Mouse (Mus musculus) embryonic stem cell, embryonic (primary cell): ENCODE data around the gene Prdm11.

Experiments used
- CTCF ChIA-PET, 4 experiments: fragments of 300-600 bp in 2 of 4; fragments of 350-600 bp in 2 of 4; sonication (Branson Sonifier 250); formaldehyde crosslinking; loops; one replicate each; lab custom pipeline; 2022; ENCODE audit warnings: inconsistent platforms in 2 of 4; lab: Charles Lee
- POLR2A ChIA-PET, 4 experiments: fragments of 300-600 bp in 2 of 4; fragments of 350-600 bp in 2 of 4; sonication (Branson Sonifier 250); formaldehyde crosslinking; loops; one replicate each; lab custom pipeline; 2022; ENCODE audit warnings: antibody characterized with exemption in 4 of 4, inconsistent platforms in 1 of 4; lab: Charles Lee

Prdm11 gene

DNA sequence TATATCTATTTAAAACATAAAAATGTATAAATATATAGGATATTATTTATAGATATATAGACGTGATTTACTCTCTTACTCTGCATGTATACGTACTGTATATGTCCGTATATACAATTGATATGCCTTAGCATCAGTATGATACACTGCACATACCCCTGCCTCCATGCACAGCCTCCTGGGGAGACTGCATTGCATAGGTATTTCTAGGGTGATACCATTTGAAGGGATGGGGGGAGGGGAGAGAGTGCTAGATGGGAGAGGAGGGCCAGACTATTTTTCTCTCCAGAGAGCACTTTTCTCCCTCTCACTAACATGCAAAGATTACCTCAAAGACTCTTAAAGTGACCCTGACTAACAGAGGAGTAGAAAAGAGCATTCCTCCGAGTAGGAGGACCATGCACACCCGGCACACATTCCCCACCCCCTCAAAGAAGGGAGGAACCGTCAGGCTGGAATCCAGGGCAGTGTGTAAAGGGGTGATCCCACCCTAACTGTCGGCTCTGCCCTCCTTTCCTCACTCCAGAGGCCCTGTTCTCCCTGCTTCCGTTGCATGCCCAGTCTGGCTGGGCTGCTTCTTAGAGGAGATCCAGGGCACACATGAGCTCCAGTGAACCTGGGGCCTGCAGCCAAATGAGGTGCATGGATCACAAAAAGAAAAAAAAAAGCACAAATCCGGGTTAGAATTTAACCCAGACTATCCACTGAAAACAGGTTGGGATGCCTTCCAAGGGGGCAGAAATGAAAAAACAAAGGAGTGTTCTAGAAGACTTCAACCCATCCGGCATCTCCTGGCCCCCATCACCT lies 78.7 kb downstream of the Prdm11 start:
- ChIA-PET CTCF (interaction anchor here (0.6 to 1.3 kb wide), 5 partner anchors 12 to 480 kb away, joined by 3 to 5 read pairs (median 3); no protein-coding TSS in a partner anchor), POLR2A (interaction anchor here in 2 of 4 experiments (0.7 to 1.7 kb wide), 2 partner anchors 15 to 84 kb away, joined by 3 to 4 read pairs; no protein-coding TSS in a partner anchor)

DNA sequence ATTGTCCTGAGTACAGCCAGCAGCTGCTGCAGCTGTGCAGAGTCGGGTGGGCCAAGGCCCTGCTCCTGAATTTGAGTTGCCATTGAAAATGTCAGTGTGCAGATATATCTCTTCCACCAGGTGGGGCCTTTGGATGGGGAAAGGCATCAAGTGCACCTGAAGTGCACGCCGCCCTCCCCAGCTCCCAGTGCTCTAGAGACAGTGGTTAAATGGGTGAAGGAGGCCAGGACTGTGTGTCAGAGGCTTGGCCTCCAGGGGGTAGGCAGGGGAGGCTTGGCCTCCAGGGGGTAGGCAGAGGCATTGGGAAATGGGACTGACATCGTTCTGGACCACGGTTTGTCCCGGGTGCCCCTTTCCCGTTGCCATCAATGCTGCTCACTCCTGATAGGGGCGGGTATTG lies 79.7 kb downstream of the Prdm11 start:
- CTCF ChIA-PET, result interaction anchor here in 2 of 4 experiments (0.6 to 2.2 kb wide), 5 partner anchors 11 to 1263 kb away, joined by 3 to 8 read pairs (median 4); no protein-coding TSS in a partner anchor
- POLR2A ChIA-PET, result no interaction called here

DNA sequence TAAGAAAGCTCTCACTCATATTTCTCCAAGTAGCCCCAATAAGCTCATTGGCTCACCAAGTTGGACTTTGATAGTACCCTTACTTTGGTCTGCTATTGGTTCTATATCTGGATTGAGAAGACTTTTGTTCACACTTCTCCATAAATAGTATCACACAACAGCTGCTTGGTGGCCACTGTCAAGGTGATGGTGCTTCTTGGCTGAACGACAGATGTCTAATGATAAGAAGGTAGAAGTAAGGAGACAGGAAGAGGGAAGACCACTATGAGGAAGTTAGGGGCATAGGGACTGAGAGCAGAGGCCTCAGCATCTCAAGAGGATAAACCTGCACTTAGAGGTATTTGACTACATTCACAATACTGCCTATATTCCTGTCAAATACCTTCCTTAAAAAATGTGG lies 81.6 kb downstream of the Prdm11 start:
- POLR2A ChIA-PET, result interaction anchor here in 1 of 4 experiments (1.2 to 1.3 kb wide), 2 partner anchors 9 to 10 kb away, joined by 3 read pairs; no protein-coding TSS in a partner anchor
- CTCF ChIA-PET, result no interaction called here

DNA sequence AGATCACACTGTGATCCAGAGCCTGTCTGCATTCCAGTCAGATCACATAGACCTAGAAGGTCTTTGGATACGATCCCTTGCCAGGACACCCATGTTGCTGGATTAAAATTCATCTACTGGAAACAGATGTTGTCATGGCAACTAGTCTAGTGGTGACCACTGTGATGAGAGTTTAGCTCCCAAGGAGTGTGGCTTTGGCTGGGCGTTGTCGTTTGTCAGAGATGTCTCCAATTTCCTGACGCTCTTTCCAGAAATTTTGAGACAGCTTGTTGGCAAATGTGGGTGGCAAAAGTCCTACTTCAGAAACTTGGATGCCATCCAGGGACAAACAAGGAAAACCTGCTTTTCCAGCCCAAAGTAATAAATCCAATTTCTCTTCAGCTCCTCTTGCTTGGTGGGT lies 87.3 kb downstream of the Prdm11 start:
- POLR2A ChIA-PET, result no interaction called here
- CTCF ChIA-PET, result interaction anchor here in 2 of 4 experiments (0.7 to 1.0 kb wide), 2 partner anchors 54 to 93 kb away, joined by 4 to 7 read pairs; no protein-coding TSS in a partner anchor

DNA sequence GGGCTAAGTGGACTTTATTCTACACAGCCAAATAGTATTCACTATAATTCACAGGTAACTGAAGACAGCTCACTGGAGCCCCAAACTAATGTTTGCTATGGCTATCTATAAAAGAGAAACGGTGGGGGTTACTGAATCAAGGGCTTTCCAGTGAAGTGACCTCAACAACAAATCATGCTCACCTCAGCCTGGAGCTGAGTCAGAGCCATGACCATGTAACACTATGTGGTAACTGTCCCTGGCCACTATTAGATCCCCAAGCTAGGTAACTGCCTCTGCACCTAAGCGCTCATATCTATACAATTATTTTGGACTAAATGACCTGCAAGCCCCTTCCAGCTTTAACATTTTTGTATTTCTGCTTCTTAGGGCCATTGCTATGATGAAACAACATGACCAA lies 89.0 kb downstream of the Prdm11 start:
- ChIA-PET POLR2A (no interaction called here), CTCF (interaction anchor here in 1 of 4 experiments (1.0 to 1.4 kb wide), 2 partner anchors 9 to 11 kb away, joined by 3 to 5 read pairs; no protein-coding TSS in a partner anchor)

DNA sequence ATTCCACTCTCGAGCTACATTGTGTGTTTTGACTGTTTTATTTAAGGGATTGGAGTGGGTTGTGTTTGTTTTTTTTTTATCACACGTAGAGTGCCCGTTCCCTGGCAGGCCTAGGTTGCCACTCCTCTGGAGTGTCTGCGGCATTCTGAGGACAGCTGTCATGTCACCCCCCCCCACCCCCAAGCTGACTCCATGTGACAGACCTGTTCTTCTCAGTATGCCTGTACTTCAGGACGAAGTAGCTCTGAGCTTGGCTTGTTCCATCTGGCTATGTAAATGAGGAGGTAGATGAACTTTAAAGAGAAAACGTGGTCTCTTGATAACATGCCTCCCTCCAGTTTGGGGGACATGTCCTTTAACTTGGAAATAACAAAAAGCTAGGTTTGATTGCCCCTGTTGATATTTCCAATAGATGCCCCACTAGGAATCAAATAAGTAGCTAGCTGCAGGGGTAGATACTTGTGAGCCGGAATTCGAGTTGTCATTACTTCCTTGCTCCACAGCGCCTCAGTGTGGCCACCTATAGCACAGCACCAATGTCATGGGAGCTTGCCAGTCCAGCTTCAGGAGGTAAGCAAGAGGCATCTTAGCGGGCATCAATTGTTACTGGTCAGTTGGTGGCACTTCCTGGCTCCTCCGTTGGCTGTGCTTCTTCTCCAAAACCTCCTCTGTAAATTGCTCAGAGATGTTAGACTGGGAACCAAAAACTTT lies 91.4 kb downstream of the Prdm11 start:
- ChIA-PET CTCF (interaction anchor here (0.5 to 1.8 kb wide), 49 partner anchors 8 to 469 kb away, joined by 3 to 32 read pairs (median 4); partner anchors contain the start of genes Syt13 (in 2 of the 4) and Trp53i11 (in 1 of the 4)), POLR2A (interaction anchor here (0.7 to 1.6 kb wide), 9 partner anchors 8 to 51 kb away, joined by 3 to 5 read pairs (median 3); no protein-coding TSS in a partner anchor)

DNA sequence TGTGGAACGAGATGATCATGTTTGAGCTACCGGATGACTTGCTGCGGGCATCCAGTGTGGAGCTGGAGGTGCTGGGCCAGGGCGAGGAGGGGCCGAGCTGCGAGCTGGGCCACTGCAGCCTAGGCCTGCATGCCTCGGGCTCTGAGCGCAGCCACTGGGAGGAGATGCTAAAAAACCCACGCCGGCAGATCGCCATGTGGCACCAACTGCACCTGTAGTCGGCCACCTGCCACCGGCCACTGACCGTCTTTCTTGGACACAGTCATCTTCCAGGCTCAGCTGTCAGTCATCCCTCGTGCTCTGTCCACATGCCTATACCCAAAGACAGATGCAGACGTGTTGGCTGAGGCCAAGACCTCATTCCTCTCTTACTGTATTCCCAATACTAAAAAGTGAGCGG lies 92.5 kb downstream of the Prdm11 start:
- ChIA-PET POLR2A (no interaction called here), CTCF (interaction anchor here in 1 of 4 experiments (1.2 to 1.8 kb wide), 3 partner anchors 38 to 83 kb away, joined by 3 to 7 read pairs (median 7); partner anchors contain the start of gene Syt13)

DNA sequence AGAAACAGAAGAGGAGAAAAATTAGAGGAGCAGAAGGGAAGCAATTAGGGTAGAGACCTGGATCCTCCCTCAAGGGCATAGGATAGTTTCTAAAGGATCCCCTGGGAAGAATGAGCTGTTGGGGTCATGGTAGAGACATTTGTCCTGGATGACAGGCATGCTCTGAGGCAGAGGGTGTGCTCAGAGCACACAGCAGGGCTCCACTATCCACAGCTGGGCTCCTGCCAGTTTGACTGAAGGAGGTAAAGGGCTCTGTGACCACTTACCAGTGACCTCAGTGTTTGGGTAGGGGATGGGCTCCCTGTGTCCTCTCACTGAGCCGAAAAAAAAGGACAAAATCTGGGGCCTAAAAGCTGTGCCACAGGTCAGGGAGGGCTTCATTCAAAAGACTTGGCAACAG lies 96.4 kb downstream of the Prdm11 start:
- ChIA-PET POLR2A (interaction anchor here in 3 of 4 experiments (0.6 to 1.6 kb wide), 4 partner anchors 15 to 40 kb away, joined by 3 read pairs; no protein-coding TSS in a partner anchor), CTCF (interaction anchor here in 1 of 4 experiments (0.6 kb wide), 1 partner anchor 142 kb away, joined by 5 read pairs; no protein-coding TSS in a partner anchor)

DNA sequence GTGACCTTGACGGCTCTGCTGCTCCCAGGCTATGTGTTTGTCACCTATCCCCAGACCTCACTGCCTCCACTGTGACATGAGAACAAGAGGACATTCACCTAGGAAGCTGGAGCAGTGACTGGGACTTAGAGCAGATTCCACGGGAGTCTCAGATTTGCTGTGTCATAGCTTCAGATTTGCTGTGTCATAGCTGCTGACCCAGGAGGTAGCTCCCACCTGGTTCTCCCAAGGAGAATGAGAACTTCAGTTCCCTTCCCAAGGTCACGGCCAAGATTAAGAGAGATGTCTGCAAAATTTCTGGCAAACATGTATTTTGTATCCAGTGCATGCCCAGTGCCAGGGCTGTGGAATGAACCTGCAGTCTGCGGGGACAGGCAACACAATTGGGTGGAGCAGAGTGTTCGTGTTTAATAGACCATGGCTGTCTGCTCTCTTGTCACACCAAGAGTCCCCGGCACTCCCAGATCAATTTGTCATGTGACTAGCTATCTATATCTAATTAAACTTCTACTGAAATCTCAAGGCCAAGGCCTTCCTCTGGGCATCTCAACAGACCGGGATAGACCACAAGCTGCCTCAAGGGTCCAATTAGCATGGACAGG lies 97.2 kb downstream of the Prdm11 start:
- POLR2A ChIA-PET, result interaction anchor here (0.6 to 1.6 kb wide), 6 partner anchors 14 to 41 kb away, joined by 3 read pairs; no protein-coding TSS in a partner anchor
- CTCF ChIA-PET, result no interaction called here

DNA sequence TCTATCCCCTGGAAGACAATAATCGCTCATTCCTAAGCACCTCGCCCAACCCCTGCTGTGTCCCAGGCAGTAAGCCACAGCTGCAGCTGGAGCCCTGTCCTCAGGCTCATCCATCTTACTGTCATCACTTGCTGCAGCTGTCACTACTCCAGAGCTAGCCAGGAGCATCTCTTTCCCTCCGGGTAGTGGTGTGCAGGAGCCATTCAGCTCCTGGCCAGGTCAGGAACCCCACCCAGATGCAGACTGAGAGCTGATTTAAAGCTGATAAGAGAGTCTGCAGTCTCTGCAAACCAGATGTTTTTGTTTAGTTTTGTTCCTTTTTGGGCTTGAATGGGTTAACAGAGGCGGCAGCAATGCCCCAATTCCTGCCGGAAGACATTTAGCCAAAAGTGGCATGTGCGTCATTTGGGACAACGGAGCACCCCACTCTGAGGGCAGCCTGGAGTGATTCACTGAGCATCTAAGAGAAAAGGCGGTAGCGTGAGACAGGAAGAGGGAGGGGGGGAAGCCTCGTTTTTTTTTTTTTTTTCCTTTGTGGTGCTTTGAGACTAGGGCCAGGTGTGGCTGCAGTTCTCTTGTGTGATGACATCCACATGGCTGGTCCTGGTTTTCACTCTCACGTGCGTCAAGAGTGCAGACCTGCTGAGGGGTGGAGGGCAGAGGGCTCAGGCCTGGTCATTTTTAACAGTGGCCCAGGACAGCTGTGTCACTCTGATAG lies 97.8 kb downstream of the Prdm11 start:
- CTCF ChIA-PET, result interaction anchor here (0.6 to 1.5 kb wide), 8 partner anchors 8 to 269 kb away, joined by 3 to 4 read pairs (median 3); no protein-coding TSS in a partner anchor
- POLR2A ChIA-PET, result interaction anchor here in 2 of 4 experiments (0.5 to 1.6 kb wide), 4 partner anchors 38 to 722 kb away, joined by 3 to 6 read pairs (median 3); no protein-coding TSS in a partner anchor

DNA sequence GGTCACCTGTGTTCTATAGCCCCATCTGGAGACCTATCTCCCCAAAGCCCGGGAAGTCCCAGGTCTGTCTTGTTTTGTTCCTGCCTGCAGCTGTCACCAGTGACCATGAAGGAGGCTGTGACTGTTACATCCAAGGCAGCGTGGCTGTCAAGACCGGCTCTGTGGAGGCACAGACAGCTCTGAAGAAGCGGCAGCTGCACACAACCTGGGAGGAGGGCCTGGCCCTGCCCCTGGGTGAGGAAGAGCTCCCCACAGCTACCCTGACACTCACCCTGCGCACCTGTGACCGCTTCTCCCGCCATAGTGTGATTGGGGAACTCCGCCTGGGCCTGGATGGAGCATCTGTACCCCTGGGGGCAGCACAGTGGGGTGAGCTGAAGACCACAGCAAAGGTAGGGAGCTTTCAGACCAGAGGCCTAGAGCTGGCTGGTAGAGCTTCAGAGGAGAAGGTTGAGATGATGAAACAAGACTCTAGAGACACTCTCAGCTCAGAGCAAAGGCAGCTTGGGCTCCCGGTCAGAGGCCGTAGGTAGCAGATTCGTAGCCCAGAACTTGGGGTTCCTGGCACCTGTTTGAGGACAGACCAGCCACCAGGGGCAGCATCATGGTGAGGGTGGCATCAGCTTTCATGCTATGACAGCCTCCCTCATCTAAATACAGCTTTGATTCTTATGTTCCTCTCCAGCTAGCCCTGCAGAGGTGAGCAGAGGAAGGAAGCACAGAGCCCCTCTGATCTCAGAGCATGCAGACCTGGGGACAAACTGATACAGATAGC lies 100.0 kb downstream of the Prdm11 start:
- ChIA-PET CTCF (interaction anchor here in 3 of 4 experiments (1.4 to 1.9 kb wide), 3 partner anchors 9 to 27 kb away, joined by 3 to 7 read pairs (median 6); no protein-coding TSS in a partner anchor), POLR2A (interaction anchor here in 2 of 4 experiments (0.7 to 1.0 kb wide), 3 partner anchors 9 to 26 kb away, joined by 3 to 5 read pairs (median 3); no protein-coding TSS in a partner anchor)

DNA sequence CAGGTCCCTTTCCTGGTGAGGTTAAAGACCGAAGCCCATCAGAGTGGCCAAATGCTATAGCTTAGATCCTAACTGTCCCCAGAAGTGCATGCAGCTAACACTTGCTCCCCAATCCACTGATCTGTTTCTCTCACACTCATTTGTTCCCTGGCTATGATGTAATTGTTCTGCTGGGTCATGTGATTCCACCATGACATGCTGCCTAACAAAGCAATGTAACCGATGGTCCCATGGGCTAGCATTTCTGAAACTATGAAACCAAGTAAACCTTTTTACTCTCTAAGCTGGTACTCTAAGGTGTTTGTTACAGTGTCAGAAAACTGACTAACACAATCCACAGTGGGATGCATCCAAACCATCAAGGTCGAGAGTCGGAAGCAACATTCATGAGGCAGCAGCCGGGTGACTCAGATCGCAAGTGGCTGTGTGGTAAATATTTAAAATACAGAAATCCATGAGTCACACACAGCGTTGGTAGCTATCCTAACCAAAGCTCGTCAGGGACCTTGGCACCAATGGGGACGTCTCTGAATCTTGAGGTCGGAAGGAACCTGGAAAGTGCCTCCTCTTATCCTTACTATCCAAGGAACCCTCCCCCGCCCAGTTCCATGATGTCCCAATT lies 100.7 kb downstream of the Prdm11 start:
- POLR2A ChIA-PET, result interaction anchor here in 1 of 4 experiments (1.0 kb wide), 1 partner anchor 10 kb away, joined by 5 read pairs; no protein-coding TSS in a partner anchor
- CTCF ChIA-PET, result interaction anchor here in 2 of 4 experiments (0.6 to 1.9 kb wide), 3 partner anchors 10 kb away, joined by 3 to 7 read pairs (median 6); no protein-coding TSS in a partner anchor

DNA sequence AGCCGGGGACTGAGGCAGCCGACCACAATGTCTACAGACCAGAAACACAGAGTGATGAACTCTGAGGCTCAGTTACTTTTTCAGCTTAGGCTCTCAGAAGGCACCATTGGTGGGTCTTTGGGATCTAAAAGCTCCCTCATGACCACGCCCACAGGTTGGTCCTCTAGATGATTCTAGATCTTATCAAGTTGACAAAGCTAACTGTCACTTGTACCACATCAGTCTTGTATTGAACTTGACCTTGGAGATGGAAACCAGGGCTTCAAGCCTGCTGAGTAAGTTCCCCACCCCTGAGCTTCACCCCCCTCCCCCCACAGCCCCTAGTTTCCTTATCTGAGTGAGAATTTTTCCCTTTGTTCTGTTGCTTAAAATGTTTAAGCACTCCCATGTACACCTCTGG lies 101.6 kb downstream of the Prdm11 start:
- ChIA-PET CTCF (interaction anchor here in 2 of 4 experiments (0.5 to 0.9 kb wide), 3 partner anchors 10 to 169 kb away, joined by 3 to 4 read pairs (median 4); no protein-coding TSS in a partner anchor), POLR2A (interaction anchor here in 1 of 4 experiments (0.7 kb wide), 1 partner anchor 17 kb away, joined by 3 read pairs; no protein-coding TSS in a partner anchor)

DNA sequence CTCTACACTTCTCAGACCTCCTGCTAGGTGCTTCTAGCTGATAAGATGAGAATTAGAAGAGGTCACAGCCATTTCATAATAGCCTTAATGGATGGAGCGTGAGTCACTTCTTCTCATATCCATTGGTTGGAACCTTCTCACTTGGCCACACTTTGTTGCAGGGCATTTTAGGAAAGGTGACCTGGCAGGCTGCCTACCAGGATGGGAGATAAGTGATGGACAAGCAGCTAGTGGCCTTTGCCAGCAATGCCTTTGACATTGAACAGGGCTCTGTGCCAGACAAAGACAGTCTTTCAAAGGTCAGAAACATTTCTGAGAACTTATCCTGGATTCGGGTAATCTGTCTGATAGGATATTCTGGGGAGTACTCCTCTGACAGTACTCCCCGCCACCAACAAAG lies 102.6 kb downstream of the Prdm11 start:
- CTCF ChIA-PET, result no interaction called here
- POLR2A ChIA-PET, result no interaction called here

DNA sequence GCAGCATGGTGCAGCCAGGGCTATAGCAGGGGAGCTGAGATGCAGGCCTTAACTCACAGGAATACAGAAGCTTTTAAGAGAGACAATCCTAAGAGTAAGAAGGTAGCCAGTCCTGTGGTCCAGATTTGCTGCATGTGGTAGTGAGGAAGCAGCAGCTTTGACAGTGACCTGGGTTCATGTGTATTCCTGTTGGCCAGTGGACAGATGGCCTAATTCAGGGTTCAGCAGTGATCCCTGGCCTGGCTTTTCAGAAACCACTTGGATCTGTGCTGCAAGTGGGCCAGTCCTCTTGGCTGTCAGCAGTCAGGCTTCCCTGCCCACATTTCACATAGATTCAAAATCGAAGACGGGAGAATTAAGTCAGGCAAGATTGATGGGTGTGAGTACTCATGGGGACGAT lies 104.5 kb downstream of the Prdm11 start:
- CTCF ChIA-PET, result no interaction called here

DNA sequence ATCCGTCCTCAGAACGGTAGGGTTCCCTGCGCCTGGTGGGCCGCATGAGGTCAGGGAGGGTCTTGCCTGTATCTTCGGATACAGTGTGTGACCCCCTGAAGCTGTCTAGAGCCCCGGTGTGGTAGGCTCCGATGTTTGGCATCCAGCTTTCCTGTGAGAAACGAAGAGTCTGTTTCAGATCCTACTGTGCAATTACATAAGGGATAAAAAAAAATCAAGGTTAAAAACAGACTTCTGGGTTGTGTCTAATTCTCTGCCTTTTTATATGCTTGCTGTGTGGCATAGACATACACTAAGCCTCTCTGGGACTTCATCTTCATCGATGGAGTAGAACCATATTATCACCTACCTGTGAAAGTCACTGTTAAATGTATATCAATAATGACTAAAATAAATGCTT lies 105.0 kb downstream of the Prdm11 start:
- CTCF ChIA-PET, result interaction anchor here in 1 of 4 experiments (1.2 kb wide), 1 partner anchor 14 kb away, joined by 3 read pairs; no protein-coding TSS in a partner anchor
- POLR2A ChIA-PET, result no interaction called here

More for the DNA sequence above, 104.5 kb downstream of the Prdm11 start:
- POLR2A ChIA-PET, result no interaction called here
